Mouse (Mus musculus) liver, adult 10 weeks (tissue): ENCODE data around the gene Agl. TPM values are rescaled to one million over a fixed set of nuclear protein-coding genes. Genes with fewer than 3 reads are reported as not detected.

Experiments used
- polyA plus RNA-seq: library from polyadenylated mRNA; stranded (reverse); fragments of 350-450 nt; fragmentation: Illumina TruSeq; extraction: RNeasy Lipid Tissue Mini Kit (QIAGEN cat#74804); gene quantifications from one replicate; pipeline ENCODE4 v1.2.3, GENCODE M21; 2014; ENCODE audit warnings: low read depth, low replicate concordance

Agl gene
- 22.8 TPM for polyA plus RNA-seq

DNA sequence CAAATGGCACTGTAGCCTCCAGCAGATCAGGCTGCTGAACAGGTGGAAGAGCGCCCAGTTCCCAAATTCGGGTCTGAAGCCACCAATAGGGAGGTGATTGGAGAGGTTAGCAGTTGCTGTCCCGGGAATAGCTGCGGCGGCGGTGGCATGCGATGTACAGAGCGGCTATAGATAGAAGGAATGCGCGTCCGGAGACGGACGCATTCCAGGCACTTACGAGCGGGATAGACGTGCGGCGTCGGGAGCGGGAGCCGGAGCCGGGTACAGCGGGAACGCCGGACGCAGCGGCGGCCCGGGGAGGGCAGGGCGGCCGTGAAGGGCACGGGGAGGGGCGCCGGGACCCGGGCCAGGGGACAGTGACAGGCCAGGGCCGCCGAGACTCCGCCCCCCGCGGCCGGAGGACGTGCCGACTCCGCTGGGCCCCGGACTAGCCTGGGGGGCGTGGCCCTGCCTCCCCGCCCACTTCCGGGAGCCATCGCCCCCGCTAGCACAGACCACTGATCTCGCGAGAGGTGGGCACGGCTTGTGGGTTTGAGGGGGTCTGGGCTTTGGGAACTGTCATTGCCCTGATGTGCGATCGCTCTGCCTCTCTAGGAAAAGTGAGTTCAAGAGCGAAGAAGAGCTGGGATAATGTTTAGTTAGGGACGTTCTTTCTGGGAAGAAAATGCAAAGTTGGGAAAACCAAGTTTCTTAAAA lies at the start of gene Agl:
Gene Agl, minus strand, starts transcription at position 356 of the 696 bp plus-strand sequence.

DNA sequence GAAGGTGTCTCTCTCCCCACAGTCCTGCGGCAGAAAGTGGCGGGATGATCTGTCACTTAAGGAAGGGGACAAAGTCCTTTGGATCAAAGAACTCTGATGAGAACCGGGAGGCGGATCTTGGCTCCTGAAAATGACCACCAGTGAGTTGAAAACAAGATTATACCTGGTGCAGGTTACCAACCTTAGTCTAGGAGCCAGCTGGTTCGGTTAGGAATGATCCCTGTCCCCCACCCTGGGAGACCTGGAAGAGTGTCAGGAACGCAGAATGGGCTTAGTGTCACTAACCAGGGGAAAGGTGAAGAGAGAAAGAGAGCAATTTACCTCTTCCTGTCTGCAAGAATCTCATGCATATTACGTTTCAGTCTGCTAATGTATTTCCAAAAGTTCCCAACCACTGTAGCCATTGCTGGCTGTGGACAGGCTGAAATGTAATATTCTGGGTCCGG lies 95.5 kb downstream of the Agl start, which contains the start of gene Slc35a3:
Gene Slc35a3, minus strand, starts transcription at position 396 of the 446 bp plus-strand sequence.

Other genes starting within 250 kb of the Agl start
- gene Lrrc39, start 245.2 kb downstream of the Agl start, polyA plus RNA-seq: 0.72 TPM
- gene Sass6, start 213.2 kb downstream of the Agl start, polyA plus RNA-seq: 2.0 TPM
- 10.8 TPM for gene Trmt13, start 193.6 kb downstream of the Agl start, polyA plus RNA-seq
- gene Mfsd14a, start 145.5 kb downstream of the Agl start, polyA plus RNA-seq: 44.0 TPM
- gene Gm43191, start 126.9 kb downstream of the Agl start, polyA plus RNA-seq: not detected
- gene Slc35a3, start 95.3 kb downstream of the Agl start, polyA plus RNA-seq: 73.1 TPM
- 11.3 TPM for gene Frrs1, start 51.3 kb upstream of the Agl start, polyA plus RNA-seq
- not detected for gene 4930455H04Rik, start 160.1 kb upstream of the Agl start, polyA plus RNA-seq
- gene Palmd, start 160.8 kb upstream of the Agl start, polyA plus RNA-seq: 84.3 TPM